Mouse (Mus musculus) forebrain, embryonic 14.5 days (tissue): ENCODE measurements around the gene Slc25a26. TPM values are rescaled to one million over a fixed set of nuclear protein-coding genes. Genes with fewer than 3 reads are reported as not detected.

Experiments
- ATAC-seq: fragments of 200-750 bp; cut with Nextera tagmentation; 2 replicates; pipeline ENCODE4 v1.8.0; 2017; ENCODE audit warnings: mild to moderate bottlenecking, moderate library complexity
- DNase-seq: peaks from one replicate; pipeline ENCODE4 v3.0.0-alpha.2; 2015; ENCODE audit warnings: low spot score
- H3K27ac ChIP-seq: fragments of 300-500 bp; sonication (generic); 2 replicates; pipeline ENCODE4 v1.5.1; 2014; ENCODE audit warnings: low read depth, mild to moderate bottlenecking, control low read depth, low read length, moderate library complexity
- H3K27me3 ChIP-seq: fragments of 300-500 bp; sonication (generic); replicated peaks from 2 replicates; pipeline ENCODE4 v1.6.1; 2014; ENCODE audit warnings: low read length, control low read depth, mixed read lengths; ENCODE audit not compliant: control insufficient read depth, insufficient read depth
- H3K36me3 ChIP-seq: fragments of 300-500 bp; sonication (generic); 2 replicates; pipeline ENCODE4 v1.6.1; 2014; ENCODE audit warnings: low read length, control low read depth; ENCODE audit not compliant: control insufficient read depth, insufficient read depth
- H3K4me1 ChIP-seq: fragments of 300-500 bp; sonication (generic); 2 replicates; pipeline ENCODE4 v1.6.1; 2014; ENCODE audit warnings: antibody characterized with exemption, low read length, control low read depth; ENCODE audit not compliant: control insufficient read depth, insufficient read depth
- H3K4me2 ChIP-seq: fragments of 300-500 bp; sonication (generic); 2 replicates; pipeline ENCODE4 v1.6.1; 2014; ENCODE audit warnings: mild to moderate bottlenecking, control low read depth, low read length
- H3K4me3 ChIP-seq: fragments of 300-500 bp; sonication (generic); 2 replicates; pipeline ENCODE4 v1.5.1; 2014; ENCODE audit warnings: low read depth, low read length, control low read depth
- H3K9ac ChIP-seq: fragments of 300-500 bp; sonication (generic); 2 replicates; pipeline ENCODE4 v1.6.1; 2014; ENCODE audit warnings: mild to moderate bottlenecking, low read length, control low read depth, moderate library complexity
- H3K9me3 ChIP-seq: fragments of 300-500 bp; sonication (generic); replicated peaks from 2 replicates; pipeline ENCODE4 v1.6.1; 2016; ENCODE audit warnings: low read length, control low read depth, mixed read lengths; ENCODE audit not compliant: control insufficient read depth
- WGBS: fragments of 180-500 bp; shearing (Covaris S2); extraction: QIAGEN DNeasy Blood & Tissue Kit; methylation state at CpG from one replicate; pipeline ENCODE4 v1.1.7; 2014; 5-methylcytosine and 5-hydroxymethylcytosine counted together
- polyA plus RNA-seq: library from polyadenylated mRNA; unstranded; fragments of >200 nt; fragmentation: Nextera tagmentation; extraction: Ambion mirVana; gene quantifications from 2 replicates; pipeline ENCODE4 v1.2.1, GENCODE M21; 2014

The Slc25a26 gene
- polyA plus RNA-seq, 1 experiment from 2014 or later, result 7.4 TPM

DNA sequence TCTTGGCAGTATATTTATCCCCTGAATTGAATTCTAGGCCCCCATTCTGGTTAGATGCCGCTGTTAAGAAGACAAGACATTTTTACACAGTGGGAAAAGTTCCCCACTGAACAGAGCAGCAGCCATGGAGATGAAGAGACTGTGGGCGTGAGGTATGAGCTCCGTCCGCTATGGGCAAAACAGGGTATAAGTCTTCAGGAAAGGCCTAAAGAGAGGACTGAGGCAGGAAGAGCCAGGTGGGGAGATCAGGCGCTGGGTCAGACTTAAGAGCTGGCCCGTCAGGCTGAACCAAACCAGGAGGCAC, 131.6 kb downstream of the Slc25a26 start:
- Histone ChIP-seq H3K27ac (peak overlapping the region; percentile 58), H3K9ac (no peak overlapping the region), H3K27me3 (no peaks in the 10 kb centered on the region), H3K4me3 (no peak overlapping the region), H3K36me3 (0 out of 2 replicates have a peak, but pooled peaks cover 7% of the 10 kb centered on the region), H3K4me1 (peaks cover 22% of the 10 kb centered on the region), H3K4me2 (no peak overlapping the region), H3K9me3 (no peaks in the 10 kb centered on the region)
- WGBS, result 46% methylated on average over 6 of the region's 6 CpGs
- ATAC-seq, result peak; percentile 23
- no peak for DNase-seq

DNA sequence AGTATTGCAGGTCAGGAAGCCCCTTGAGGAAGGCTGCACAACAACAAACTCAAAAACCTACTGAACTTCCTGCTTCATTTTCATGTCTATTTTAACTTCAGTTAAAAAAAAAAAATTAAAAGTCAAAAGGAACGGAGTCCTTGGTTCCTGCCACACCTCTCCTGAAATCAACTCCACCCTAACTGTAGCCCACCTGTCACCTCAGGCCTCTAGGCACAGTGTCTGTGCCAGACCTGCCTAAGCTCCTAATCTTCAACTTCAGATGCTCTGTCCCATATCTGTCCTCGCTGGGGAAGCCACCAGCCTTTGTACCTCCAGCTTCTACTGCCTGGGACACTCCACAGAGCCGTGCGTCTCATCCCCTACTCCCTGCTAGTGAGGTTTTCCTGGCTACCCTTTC, 134.1 kb downstream of the Slc25a26 start:
- no peak overlapping the region for H3K27ac ChIP-seq
- no peaks in the 10 kb centered on the region for H3K27me3 ChIP-seq
- no peak overlapping the region for H3K4me2 ChIP-seq
- no peak overlapping the region for H3K4me3 ChIP-seq
- H3K36me3 ChIP-seq, result no peaks in the 10 kb centered on the region
- no peak for DNase-seq
- peaks cover 19% of the 10 kb centered on the region for H3K4me1 ChIP-seq
- H3K9me3 ChIP-seq, result no peaks in the 10 kb centered on the region
- WGBS, result 86% methylated on average over 4 of the region's 4 CpGs
- no peak overlapping the region for H3K9ac ChIP-seq
- ATAC-seq, result no peak

DNA sequence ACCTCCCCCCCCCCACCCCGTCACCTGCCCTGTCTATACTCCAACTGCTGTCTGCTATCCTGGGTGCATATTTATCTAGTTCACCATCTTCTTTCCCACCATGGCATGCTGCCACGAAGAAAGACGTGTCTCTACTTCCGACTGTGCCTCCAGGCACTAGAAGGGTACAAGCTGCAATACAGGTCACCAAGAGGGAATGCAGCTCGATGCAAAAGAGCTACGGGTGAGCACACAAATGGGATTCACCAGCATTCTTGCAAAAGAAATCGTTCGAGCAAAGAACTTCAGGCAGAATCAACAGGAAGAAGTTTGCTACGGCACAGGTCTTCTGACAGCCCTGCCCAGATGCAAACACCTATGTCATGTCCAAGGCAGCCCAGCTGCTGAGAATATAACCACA, 134.6 kb downstream of the Slc25a26 start:
- 58% methylated on average over 9 of the region's 9 CpGs for WGBS
- Histone ChIP-seq H3K4me1 (peaks cover 19% of the 10 kb centered on the region), H3K9ac (no peak overlapping the region), H3K9me3 (no peaks in the 10 kb centered on the region), H3K4me2 (no peak overlapping the region), H3K4me3 (no peak overlapping the region), H3K27ac (no peak overlapping the region), H3K36me3 (no peaks in the 10 kb centered on the region), H3K27me3 (no peaks in the 10 kb centered on the region)
- DNase-seq, result no peak
- no peak for ATAC-seq

DNA sequence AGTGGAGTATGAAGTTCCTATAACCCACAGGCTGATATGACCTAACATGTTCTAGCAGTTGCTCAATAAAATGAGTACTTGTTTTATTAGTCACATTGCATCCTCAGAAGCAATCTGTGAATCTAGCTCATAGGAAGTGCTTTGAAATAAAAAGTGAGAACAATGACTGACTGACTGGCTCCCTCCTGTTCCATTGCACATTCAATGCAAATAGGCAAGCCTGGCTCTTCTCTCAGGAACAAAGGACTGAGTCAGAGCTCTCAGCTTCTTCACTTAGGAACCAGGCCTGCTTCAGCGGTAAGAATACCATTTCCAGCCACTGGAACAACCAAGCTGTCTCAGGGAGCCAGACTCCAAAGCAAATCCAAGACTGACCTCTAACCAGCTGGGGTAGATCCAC, 135.2 kb downstream of the Slc25a26 start:
- WGBS, result 31% methylated on average over 1 of the region's 1 CpGs
- no peak overlapping the region for H3K9ac ChIP-seq
- H3K36me3 ChIP-seq, result no peaks in the 10 kb centered on the region
- no peak for ATAC-seq
- no peaks in the 10 kb centered on the region for H3K27me3 ChIP-seq
- H3K4me3 ChIP-seq, result no peak overlapping the region
- no peak overlapping the region for H3K27ac ChIP-seq
- no peak overlapping the region for H3K4me2 ChIP-seq
- peaks cover 21% of the 10 kb centered on the region for H3K4me1 ChIP-seq
- DNase-seq, result no peak
- H3K9me3 ChIP-seq, result no peaks in the 10 kb centered on the region

DNA sequence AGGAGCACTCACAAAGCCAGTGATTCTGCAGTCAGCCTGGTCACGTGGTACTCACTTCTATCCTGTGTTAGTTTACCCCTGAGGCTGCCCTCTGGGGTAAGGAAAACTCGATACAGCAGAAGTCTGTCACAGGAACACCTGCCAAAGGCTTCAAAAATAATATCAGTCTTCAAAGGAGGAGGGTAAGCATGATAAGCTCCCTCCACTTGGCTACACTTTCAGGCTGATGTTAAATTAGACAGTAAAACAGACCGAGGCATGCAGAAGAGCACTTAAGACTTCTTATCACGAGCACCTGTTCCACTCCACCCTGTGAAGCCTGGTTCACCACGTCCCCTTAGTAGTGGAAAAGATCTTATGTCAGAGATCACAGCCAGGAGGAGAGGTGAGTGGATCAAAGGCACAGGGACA, 136.9 kb downstream of the Slc25a26 start:
- ATAC-seq, result no peak
- H3K4me2 ChIP-seq, result no peak overlapping the region
- no peaks in the 10 kb centered on the region for H3K36me3 ChIP-seq
- no peak overlapping the region for H3K4me3 ChIP-seq
- no peak overlapping the region for H3K27ac ChIP-seq
- DNase-seq, result no peak
- no peaks in the 10 kb centered on the region for H3K27me3 ChIP-seq
- H3K4me1 ChIP-seq, result peaks cover 12% of the 10 kb centered on the region
- H3K9ac ChIP-seq, result no peak overlapping the region
- 75% methylated on average over 5 of the region's 5 CpGs for WGBS
- no peaks in the 10 kb centered on the region for H3K9me3 ChIP-seq

DNA sequence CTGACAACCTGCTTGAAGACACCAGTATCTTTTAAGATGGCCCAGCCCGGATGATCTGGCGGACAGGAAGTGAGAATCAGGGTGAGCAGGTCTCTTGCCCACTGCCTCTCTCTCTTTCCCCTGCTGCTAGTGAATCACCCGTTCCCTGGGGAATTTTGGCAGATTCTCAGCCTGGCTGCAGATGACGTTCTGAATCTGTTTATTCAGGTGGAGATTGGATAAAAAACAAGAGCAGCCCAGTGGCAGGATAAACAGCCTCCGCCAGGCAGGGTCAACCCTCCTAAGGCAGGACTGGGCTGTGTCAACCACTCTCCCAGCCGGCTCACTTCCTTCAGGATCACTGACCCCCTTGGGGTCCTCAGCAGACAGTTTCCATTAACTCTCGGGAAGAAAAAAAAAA, 140.2 kb downstream of the Slc25a26 start:
- Histone ChIP-seq H3K27ac (no peak overlapping the region), H3K4me1 (peaks cover 12% of the 10 kb centered on the region), H3K9ac (no peak overlapping the region), H3K36me3 (no peaks in the 10 kb centered on the region), H3K4me2 (no peak overlapping the region), H3K4me3 (no peak overlapping the region), H3K27me3 (no peaks in the 10 kb centered on the region), H3K9me3 (no peaks in the 10 kb centered on the region)
- ATAC-seq (no peak), DNase-seq (peak; percentile 67)
- 51% methylated on average over 7 of the region's 7 CpGs for WGBS

DNA sequence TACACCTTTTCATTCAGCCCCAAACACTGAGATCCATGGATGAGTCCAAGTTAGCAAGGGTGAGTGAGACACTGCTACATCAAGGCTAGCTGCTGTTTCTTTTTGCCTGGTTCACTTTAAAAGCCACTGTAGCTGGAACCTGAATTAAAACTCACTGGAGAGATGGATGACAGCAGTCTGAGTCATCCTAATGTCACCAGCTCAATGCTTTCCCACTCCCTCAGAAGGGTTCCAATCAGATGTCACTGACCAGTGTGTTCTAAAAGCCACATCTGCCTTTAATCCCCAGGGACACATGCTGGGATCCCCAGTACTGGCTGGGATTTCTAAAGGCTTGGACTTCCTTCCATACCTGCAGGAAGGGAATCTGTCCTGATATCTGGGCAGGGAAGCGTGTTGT, 141.9 kb downstream of the Slc25a26 start:
- WGBS, result 84% methylated on average over 1 of the region's 1 CpGs

DNA sequence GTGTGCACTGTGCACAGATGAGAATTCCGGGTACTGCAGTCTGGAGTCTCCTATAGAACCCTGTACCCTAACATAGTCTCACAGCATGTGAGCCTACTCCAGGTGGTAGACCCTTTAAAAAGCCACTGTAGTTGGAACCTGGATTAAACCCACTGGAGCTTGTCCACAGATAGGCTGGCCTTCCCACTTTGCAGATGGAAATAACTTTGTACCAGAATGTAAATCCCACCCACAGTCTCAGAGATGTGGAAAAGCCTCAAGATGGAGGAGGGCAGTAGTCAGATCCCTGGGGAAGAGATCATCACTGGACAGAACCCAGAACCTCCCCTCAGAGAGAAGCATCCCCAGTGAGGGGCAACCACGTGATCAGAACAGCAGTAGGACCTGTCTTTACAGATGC, 143.9 kb downstream of the Slc25a26 start:
- WGBS, result 91% methylated on average over 2 of the region's 2 CpGs

More for the DNA sequence above, 141.9 kb downstream of the Slc25a26 start:
- Histone ChIP-seq H3K36me3 (no peaks in the 10 kb centered on the region), H3K27me3 (no peaks in the 10 kb centered on the region), H3K9me3 (no peaks in the 10 kb centered on the region), H3K4me1 (peaks cover 10% of the 10 kb centered on the region), H3K27ac (no peak overlapping the region), H3K9ac (no peak overlapping the region), H3K4me2 (no peak overlapping the region), H3K4me3 (no peak overlapping the region)
- ATAC-seq, result no peak
- no peak for DNase-seq

DNA sequence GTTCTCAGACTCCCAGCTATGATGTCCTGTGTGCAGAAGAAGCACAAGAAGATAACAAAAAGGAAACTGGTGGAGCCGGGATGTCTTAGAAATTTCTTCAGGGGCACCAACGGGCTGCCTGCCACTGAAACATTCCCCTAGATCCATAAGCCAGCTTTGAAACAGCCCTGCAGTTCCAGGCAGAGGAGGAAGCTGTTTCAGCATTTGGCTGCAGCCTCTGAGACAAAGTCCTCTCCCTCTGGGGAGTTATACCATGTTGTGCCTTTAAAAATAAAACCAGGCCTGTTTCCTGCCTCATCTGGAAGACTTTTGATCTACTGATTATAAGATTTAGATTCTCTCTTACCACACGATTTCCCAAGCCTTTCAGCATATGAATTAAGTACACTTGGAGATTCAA, 144.5 kb downstream of the Slc25a26 start:
- Histone ChIP-seq H3K27me3 (no peaks in the 10 kb centered on the region), H3K9me3 (no peaks in the 10 kb centered on the region), H3K4me1 (peaks cover 34% of the 10 kb centered on the region), H3K4me2 (no peak overlapping the region), H3K36me3 (no peaks in the 10 kb centered on the region), H3K4me3 (no peak overlapping the region), H3K27ac (no peak overlapping the region), H3K9ac (no peak overlapping the region)
- 73% methylated on average over 3 of the region's 3 CpGs for WGBS
- no peak for ATAC-seq
- DNase-seq, result no peak

More for the DNA sequence above, 143.9 kb downstream of the Slc25a26 start:
- Histone ChIP-seq H3K27me3 (no peaks in the 10 kb centered on the region), H3K27ac (no peak overlapping the region), H3K4me3 (no peak overlapping the region), H3K4me1 (peaks cover 29% of the 10 kb centered on the region), H3K9me3 (no peaks in the 10 kb centered on the region), H3K9ac (no peak overlapping the region), H3K4me2 (no peak overlapping the region), H3K36me3 (no peaks in the 10 kb centered on the region)
- DNase-seq (no peak), ATAC-seq (no peak)

DNA sequence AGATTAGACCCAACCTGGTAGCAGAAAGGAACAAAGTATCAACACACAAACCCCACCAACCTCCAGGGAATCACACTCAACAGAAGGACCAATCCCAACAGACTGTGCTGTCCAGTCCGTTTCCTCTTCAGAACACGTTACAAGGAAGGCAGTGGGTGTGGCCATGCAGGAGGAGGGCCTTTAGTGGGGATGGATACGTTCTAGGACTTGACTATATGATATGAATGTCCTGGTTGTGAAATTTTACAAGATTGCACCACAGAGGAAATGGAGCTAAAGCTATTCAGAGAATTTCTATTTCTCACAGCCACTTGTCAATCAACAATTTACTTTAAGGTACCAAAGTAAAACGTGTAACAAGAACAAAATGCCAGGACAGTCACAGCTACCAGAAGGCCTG, 145.6 kb downstream of the Slc25a26 start:
- no peak for ATAC-seq
- H3K9ac ChIP-seq, result no peak overlapping the region
- 52% methylated on average over 4 of the region's 4 CpGs for WGBS
- no peaks in the 10 kb centered on the region for H3K27me3 ChIP-seq
- no peak for DNase-seq
- peaks cover 28% of the 10 kb centered on the region for H3K4me1 ChIP-seq
- no peak overlapping the region for H3K27ac ChIP-seq
- no peak overlapping the region for H3K4me3 ChIP-seq
- no peak overlapping the region for H3K4me2 ChIP-seq
- no peaks in the 10 kb centered on the region for H3K9me3 ChIP-seq
- H3K36me3 ChIP-seq, result no peaks in the 10 kb centered on the region
